Mouse (Mus musculus): ENCODE data around the gene Olfr777.
"Not testable (repeated sequence)": the region's sequence is repeated elsewhere in the genome, so short reads cannot be mapped to it uniquely, and the experiment has no call there.

Gene Olfr777

DNA sequence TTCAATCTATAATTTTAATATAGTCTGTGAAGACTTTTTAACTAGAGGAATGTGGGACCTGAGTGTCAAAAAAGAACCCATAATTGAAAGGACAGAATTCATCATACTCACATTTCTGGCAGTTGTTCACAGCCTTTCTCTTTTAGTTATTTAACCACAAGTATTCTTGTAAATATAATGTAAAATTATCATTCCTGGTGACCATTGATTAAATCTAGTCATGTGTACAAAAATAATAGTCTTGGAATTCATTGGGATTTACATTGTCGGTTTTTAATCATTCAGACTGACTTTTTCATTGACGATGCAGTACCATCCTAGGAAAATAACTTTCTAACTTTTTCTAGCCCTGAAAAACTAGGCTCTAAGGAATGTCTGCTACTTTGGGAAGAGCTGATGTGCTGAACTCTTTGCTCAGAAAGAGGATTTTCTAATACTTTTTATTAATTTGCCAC lies at the start of gene Olfr777:
Gene Olfr777, minus strand, starts transcription at position 405 of the 455 bp plus-strand sequence.
- DNase-seq (ENCODE audit: low spot score), result no peak

DNA sequence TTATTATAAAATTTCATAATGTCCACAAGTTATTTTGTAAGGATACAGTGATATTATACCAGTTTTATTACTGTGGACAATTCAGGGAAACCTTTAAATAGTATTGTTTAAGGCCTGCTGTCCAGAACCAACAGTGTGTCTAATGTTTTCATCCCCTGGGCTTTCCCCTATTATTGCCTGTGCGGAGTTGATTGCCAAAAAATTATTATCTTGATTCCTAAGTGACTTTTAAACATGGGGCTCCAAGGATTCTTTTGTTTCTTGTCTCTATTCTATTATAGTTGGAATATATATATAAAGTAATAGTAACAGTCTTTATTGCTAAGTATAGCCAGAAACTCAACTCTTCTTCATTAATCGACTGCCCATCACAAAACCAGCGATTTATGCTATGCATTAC lies 46.5 kb upstream of the Olfr777 start, which contains the start of gene Olfr780:
Gene Olfr780, plus strand, starts transcription at position 301 of the 400 bp plus-strand sequence.
- DNase-seq (ENCODE audit: low spot score), result no peak

DNA sequence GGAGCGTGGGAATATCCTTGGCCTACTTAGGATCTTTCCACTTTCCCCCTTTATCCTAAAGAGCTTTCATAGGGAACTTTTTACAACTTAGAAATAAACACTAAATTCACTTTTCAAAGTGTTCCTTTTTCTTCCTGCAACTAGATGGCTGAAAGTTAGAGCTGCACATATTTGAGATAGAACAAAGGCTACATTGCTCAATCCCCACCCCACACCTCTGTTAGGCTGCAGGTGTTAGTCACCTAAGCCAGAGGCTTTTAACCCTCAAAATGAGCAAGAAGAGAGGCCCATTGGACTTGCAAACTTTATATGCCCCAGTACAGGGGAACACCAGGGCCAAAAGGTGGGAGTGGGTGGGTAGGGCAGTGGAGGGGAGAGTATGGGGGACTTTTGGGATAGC lies 42.2 kb upstream of the Olfr777 start:
- DNase-seq (ENCODE audit: low spot score), result not testable (repeated sequence)

DNA sequence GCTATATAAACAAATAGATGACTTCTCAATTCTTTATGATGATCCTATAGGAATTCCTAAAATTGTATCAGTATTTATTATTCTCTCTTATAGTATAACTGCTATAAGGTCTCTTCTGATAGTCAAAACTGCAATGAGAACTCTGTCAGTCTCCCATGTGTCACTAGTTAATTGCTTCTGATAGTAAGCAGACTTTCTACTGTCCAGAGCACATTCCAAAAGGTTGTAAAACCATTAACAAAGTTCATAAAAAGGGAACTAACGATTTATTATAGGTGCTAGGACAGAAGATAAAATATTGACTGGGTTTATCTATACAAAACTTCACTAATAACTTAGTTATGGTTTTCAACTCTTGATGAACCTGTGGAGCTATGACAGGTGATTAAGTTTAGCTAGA lies 41.7 kb upstream of the Olfr777 start:
- not testable (repeated sequence) for DNase-seq (ENCODE audit: low spot score)

DNA sequence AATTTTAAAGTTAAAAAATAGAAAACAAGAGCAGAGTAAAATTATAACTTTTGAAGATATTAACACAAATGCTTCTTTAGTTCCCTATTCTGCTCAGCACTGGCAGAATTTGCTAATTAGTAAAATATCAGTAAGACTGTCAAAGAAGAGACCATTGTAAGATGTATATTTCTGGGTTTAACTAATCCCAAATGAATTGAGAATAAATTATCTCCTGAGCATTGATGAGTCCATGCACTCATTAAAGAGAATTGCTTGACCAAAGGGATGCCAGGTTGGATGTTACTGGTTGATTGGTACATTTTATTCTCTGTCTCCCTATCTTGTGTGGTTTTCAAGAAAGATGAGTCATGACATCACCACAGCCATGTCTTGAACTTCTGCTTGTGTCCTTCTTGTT lies 12.5 kb downstream of the Olfr777 start, which contains the start of gene Olfr776:
Gene Olfr776, plus strand, starts transcription at position 301 of the 400 bp plus-strand sequence.
- DNase-seq (ENCODE audit: low spot score), result no peak

DNA sequence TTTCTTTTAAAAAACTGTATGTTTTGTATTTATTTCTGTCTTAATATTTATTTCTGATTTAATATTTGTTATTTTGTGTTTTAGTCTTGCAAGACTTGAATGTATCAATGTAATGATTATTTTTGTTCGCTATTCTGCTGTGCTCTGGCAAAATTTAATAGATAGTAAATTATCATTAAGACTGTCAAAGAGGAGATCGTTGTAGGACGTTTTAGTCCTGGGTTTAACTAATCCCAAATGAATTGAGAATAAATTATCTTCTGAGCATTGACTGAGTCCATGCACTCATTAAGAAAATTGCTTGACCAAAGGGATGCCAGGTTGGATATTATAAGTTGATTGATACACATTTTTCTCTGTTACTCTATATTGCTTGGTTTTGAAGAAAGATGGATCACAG lies 23.2 kb downstream of the Olfr777 start, which contains the start of gene Olfr775:
Gene Olfr775, plus strand, starts transcription at position 301 of the 400 bp plus-strand sequence.
- no peak for DNase-seq (ENCODE audit: low spot score)

DNA sequence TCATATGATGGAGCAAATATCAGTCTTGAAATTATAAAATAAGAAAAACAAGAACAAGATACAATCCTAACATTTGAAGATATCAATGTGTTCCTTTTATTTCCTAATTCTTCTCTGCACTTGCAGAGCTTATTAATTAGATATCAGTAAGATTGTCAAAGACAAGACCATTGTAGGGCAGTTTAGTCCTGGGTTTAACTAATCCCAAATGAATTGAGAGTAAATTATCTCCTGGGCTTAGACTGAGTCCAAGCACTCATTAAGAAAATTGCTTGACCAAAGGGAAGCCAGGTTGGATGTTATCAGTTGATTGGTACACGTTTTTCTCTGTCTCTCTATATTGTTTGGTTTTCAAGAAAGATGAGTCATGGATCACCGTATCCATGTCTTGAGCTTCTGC lies 35.4 kb downstream of the Olfr777 start, which contains the start of gene Olfr774:
Gene Olfr774, plus strand, starts transcription at position 301 of the 400 bp plus-strand sequence.
- DNase-seq (ENCODE audit: low spot score), result no peak

DNA sequence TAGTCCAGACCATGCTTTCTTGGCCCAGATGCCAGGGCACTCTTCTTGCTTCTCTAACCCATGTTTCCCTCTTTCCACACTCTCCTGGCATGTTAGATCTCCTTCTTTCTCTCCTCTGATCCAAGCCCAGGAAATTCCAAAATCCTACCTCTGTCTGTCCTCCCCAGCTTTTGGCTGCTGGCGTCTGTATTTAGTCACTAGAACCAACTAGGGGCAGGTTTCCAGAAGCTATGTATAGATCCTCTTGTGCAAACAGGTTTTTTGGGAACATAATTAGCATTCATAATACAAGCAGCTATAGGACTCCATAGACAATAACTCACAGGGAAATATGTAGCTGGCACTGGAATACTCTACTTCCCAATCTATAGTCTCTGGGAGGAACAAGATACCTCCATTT lies 40.5 kb downstream of the Olfr777 start:
- no peak for DNase-seq (ENCODE audit: low spot score)

All from testis, postnatal 10 days (tissue).